Mouse (Mus musculus) intestine, postnatal 0 days (tissue): ENCODE data around the gene Ggt7. TPM values are rescaled to one million over a fixed set of nuclear protein-coding genes. Genes with fewer than 3 reads are reported as not detected.
A peak's percentile ranks its signal among the peaks of the same experiment; 100 is the strongest.

Source experiments
- ATAC-seq: fragments of 200-750 bp; cut with Nextera tagmentation; 2 replicates; pipeline ENCODE4 v1.8.0; 2017; ENCODE audit warnings: mild to moderate bottlenecking, moderate TSS enrichment, moderate library complexity
- H3K27ac ChIP-seq: fragments of 300-500 bp; sonication (generic); 2 replicates; pipeline ENCODE4 v1.5.1; 2014; ENCODE audit warnings: mild to moderate bottlenecking, low read depth, low read length, moderate library complexity
- H3K27me3 ChIP-seq: fragments of 300-500 bp; sonication (generic); replicated peaks from 2 replicates; pipeline ENCODE4 v1.6.1; 2014; ENCODE audit warnings: low read length, mixed read lengths; ENCODE audit not compliant: control insufficient read depth, insufficient read depth
- H3K36me3 ChIP-seq: fragments of 300-500 bp; sonication (generic); 2 replicates; pipeline ENCODE4 v1.6.1; 2014; ENCODE audit warnings: mild to moderate bottlenecking, moderate library complexity; ENCODE audit not compliant: control insufficient read depth, insufficient read depth
- H3K4me1 ChIP-seq: fragments of 300-500 bp; sonication (generic); replicated peaks from 2 replicates; pipeline ENCODE4 v1.6.1; 2014; ENCODE audit warnings: antibody characterized with exemption, low read length, mixed read lengths; ENCODE audit not compliant: control insufficient read depth, insufficient read depth
- H3K4me2 ChIP-seq: fragments of 300-500 bp; sonication (generic); replicated peaks from 2 replicates; pipeline ENCODE4 v1.6.1; 2014; ENCODE audit warnings: low read depth, mild to moderate bottlenecking, moderate library complexity
- H3K4me3 ChIP-seq: fragments of 300-500 bp; sonication (generic); 2 replicates; pipeline ENCODE4 v1.5.1; 2014; ENCODE audit warnings: low read depth, low read length
- H3K9ac ChIP-seq: fragments of 300-500 bp; sonication (generic); 2 replicates; pipeline ENCODE4 v1.6.1; 2014; ENCODE audit warnings: mild to moderate bottlenecking, low read depth, low read length
- H3K9me3 ChIP-seq: fragments of 300-500 bp; sonication (generic); 2 replicates; pipeline ENCODE4 v1.6.1; 2016; ENCODE audit warnings: mixed run types; ENCODE audit not compliant: control insufficient read depth
- CTCF ChIP-seq: sonication (generic); IDR thresholded peaks from 2 replicates; pipeline ENCODE4 v1.5.1; 2016; ENCODE audit warnings: low read depth, mild to moderate bottlenecking, control low read depth, antibody characterized with exemption, moderate library complexity
- WGBS: fragments of 180-500 bp; shearing (Covaris S2); extraction: QIAGEN DNeasy Blood & Tissue Kit; methylation state at CpG from one replicate; pipeline ENCODE4 v1.1.7; 2014; 5-methylcytosine and 5-hydroxymethylcytosine counted together
- polyA plus RNA-seq: library from polyadenylated mRNA; unstranded; fragments of >200 nt; fragmentation: Nextera tagmentation; extraction: Ambion mirVana; gene quantifications from 2 replicates; pipeline ENCODE4 v1.2.1, GENCODE M21; 2015

The Ggt7 gene
- polyA plus RNA-seq: 2.6 and 2.7 TPM in 2 replicates

DNA sequence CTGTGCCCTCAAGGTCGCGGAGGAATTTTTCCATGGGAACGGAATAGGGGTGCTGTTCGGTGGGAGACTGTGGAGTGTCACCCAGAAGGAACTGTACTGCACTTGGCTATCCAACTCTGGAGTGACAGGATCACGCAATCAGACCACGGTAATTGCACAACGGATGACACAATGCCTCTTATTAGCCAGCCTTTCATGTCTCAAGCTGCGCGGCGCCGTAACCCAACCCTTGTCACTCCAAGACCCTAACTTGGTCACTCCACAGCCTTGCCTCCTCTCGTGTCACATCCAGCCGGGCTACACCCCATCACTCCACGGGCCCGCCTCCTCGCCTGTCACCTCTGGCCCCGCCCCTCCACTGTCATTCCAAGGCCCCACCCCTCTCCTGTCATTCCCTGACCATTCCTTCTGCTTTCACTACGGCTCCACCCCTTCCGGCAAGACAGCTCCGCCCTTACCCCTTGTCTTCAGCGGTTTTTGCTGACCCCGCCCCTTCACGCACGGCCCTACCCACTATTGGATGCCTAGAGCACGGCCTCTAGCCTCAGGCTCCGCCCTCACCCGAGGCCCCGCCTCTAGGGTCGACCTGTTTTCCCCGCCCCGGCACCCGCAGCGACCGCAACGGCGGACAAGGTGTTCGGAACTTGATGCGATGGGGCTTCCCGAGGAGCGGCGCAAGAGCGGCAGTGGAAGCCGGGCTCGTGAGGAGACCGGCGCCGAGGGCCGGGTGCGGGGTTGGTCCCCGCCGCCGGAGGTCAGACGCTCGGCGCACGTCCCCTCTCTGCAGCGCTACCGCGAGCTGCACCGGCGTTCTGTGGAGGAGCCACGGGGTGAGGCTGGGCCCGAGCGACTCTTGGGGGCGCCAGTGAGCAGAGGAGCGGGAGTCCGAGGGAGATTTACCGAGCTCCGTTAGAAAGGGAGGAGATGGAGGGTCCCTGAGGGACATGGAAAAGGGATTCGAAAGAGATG lies at the start of gene Ggt7, which contains the start of gene Acss2:
Gene Ggt7 (minus strand): TSS at position 783 of the 969 bp plus-strand sequence.
Gene Acss2 (plus strand): TSS at position 494 of the 969 bp plus-strand sequence.
- peak within 1 kb of the TSS; percentile 87 for H3K4me2 ChIP-seq
- ATAC-seq: peak; percentile 99
- WGBS: 3% methylated on average over 70 of the region's 70 CpGs
- no peaks in the 10 kb centered on the region for H3K9me3 ChIP-seq
- H3K36me3 ChIP-seq: no peaks in the 10 kb centered on the region
- H3K4me1 ChIP-seq: no peaks in the 10 kb centered on the region
- TF ChIP-seq CTCF: peak; percentile 93
- H3K9ac ChIP-seq: peak within 1 kb of the TSS; percentile 51
- H3K4me3 ChIP-seq: peak within 1 kb of the TSS; percentile 80
- H3K27me3 ChIP-seq: peaks cover 6% of the 10 kb centered on the region; the same call in 1 of the 2 replicates
- no peak within 1 kb of the TSS; the same call in 1 of the 2 replicates for H3K27ac ChIP-seq

GRCm38 (mm10) chr2:155567751-155568150 lies 49.7 kb upstream of the Ggt7 start:
- Histone ChIP-seq H3K27me3 (no peaks in the 10 kb centered on the region), H3K4me2 (no peak overlapping the region), H3K4me3 (no peak overlapping the region), H3K4me1 (0 out of 2 replicates have a peak, but pooled peaks cover 3% of the 10 kb centered on the region), H3K9me3 (no peaks in the 10 kb centered on the region), H3K27ac (no peak overlapping the region), H3K9ac (no peak overlapping the region), H3K36me3 (peaks cover 65% of the 10 kb centered on the region)
- ATAC-seq: no peak
- TF ChIP-seq CTCF: no peak
- 91% methylated on average over 5 of the region's 5 CpGs for WGBS

- no peak for TF ChIP-seq CTCF
- H3K4me1 ChIP-seq: no peaks in the 10 kb centered on the region
- no peak for ATAC-seq
- H3K4me3 ChIP-seq: no peak overlapping the region
- H3K27me3 ChIP-seq: no peaks in the 10 kb centered on the region
- no peaks in the 10 kb centered on the region for H3K9me3 ChIP-seq
- no peak overlapping the region for H3K27ac ChIP-seq
- WGBS: 77% methylated on average over 4 of the region's 4 CpGs
- H3K36me3 ChIP-seq: peaks cover 69% of the 10 kb centered on the region
- no peak overlapping the region for H3K4me2 ChIP-seq
- H3K9ac ChIP-seq: no peak overlapping the region
Observed at GRCm38 (mm10) chr2:155562934-155563333, 44.9 kb upstream of the Ggt7 start.

DNA sequence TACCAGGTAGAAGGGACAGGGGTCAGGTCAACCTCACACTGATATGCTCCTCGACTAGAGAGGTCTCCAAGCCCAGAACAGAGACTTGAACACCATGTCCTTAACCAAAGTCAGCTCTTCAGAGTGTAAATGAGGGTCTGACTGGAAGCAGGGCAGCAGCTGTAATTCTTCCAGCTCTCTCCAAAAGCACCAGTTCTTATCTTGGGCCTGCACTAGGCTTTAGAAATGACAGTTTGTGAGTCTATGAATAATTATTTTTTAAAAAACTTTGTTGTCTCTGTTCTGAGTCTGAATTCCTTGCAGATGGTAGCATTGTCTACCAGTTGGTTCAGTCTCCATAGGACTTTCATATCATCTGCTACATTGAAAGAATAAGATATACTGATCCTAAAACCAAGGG lies 44.2 kb upstream of the Ggt7 start:
- 36% methylated on average over 1 of the region's 1 CpGs for WGBS
- Histone ChIP-seq H3K27me3 (no peaks in the 10 kb centered on the region), H3K36me3 (peaks cover 62% of the 10 kb centered on the region), H3K9ac (no peak overlapping the region), H3K4me1 (no peaks in the 10 kb centered on the region), H3K9me3 (no peaks in the 10 kb centered on the region), H3K4me3 (no peak overlapping the region), H3K27ac (no peak overlapping the region), H3K4me2 (no peak overlapping the region)
- no peak for ATAC-seq
- TF ChIP-seq CTCF: no peak

DNA sequence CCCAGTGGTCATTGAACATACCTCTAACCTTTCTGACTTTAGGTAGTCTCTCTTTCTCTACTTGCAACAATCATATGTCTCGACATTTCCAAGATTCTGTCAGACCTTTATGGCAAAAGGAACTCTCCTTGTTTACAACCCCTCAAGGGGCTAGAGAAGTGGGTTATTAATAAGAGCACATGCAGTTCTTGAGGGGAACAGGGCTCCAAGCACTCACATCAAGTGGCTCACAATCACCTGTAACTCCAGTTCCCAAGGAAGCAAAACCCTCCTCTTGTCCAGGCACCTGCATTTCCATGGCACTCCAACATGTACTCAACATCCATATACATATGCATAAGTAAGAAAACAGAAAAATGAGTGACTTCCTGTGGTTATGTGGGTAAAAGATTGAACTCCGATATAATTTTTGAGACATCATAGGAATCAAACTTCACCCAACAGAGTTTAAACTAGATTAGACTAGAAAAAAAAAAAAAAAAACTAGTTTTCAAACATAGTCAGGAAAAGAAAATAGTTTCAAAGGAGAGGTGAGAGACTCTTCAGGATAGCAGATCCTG lies 36.5 kb upstream of the Ggt7 start:
- ATAC-seq: no peak
- Histone ChIP-seq H3K9me3 (no peaks in the 10 kb centered on the region), H3K4me3 (no peak overlapping the region), H3K9ac (no peak overlapping the region), H3K27ac (no peak overlapping the region), H3K4me1 (no peaks in the 10 kb centered on the region), H3K4me2 (no peak overlapping the region), H3K27me3 (no peaks in the 10 kb centered on the region), H3K36me3 (peaks cover 7% of the 10 kb centered on the region)
- 83% methylated on average over 2 of the region's 2 CpGs for WGBS
- TF ChIP-seq CTCF: no peak

DNA sequence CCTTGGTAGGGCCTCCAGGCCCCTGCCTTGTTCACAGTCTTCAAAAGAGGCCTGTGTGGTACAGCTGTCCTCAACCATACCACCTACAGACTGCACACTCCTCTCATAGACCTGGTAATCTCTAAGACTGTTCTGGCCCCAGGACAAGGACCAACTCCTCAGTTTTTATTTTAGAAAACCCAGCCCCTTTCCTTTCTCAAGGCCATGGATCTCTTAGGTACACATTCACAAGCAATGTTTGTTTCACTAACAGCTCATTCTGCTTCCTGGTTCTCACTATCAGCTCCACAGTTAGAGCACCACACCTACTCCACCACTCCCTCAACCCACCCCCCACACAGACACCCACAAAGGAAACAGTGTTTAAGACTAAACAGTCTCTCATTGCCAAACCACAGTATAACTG lies 34.9 kb upstream of the Ggt7 start:
- ATAC-seq: peak; percentile 96
- Histone ChIP-seq H3K9me3 (no peaks in the 10 kb centered on the region), H3K27me3 (no peaks in the 10 kb centered on the region), H3K4me2 (no peak overlapping the region), H3K9ac (no peak overlapping the region), H3K27ac (no peak overlapping the region; the same call in 1 of the 2 replicates), H3K4me1 (no peaks in the 10 kb centered on the region), H3K4me3 (no peak overlapping the region), H3K36me3 (no peaks in the 10 kb centered on the region)
- TF ChIP-seq CTCF: no peak
